Mouse (Mus musculus): ENCODE measurements around the gene Exph5.

Gene Exph5

GRCm38 (mm10) chr9:53320894-53321650 lies 19.6 kb downstream of the Exph5 start:
- no peak for DNase-seq (ENCODE audit: inconsistent age in 2 of 2, low spot score in 1 of 2)

GRCm38 (mm10) chr9:53321683-53322082 lies 20.2 kb downstream of the Exph5 start:
- DNase-seq (ENCODE audit: inconsistent age in 2 of 2, low spot score in 1 of 2) = no peak

- DNase-seq (ENCODE audit: inconsistent age in 2 of 2, low spot score in 1 of 2) = peak in 1 of 2 experiments; percentile 59
Observed at GRCm38 (mm10) chr9:53323419-53324251, 22.2 kb downstream of the Exph5 start.

- no peak for DNase-seq (ENCODE audit: inconsistent age in 2 of 2, low spot score in 1 of 2)
Observed at GRCm38 (mm10) chr9:53325363-53326090, 24.1 kb downstream of the Exph5 start.

GRCm38 (mm10) chr9:53328203-53328602 lies 26.7 kb downstream of the Exph5 start:
- no peak for DNase-seq (ENCODE audit: inconsistent age in 2 of 2, low spot score in 1 of 2)

- no peak for DNase-seq (ENCODE audit: inconsistent age in 2 of 2, low spot score in 1 of 2)
Observed at GRCm38 (mm10) chr9:53329301-53330206, 28.1 kb downstream of the Exph5 start.

- no peak for DNase-seq (ENCODE audit: inconsistent age in 2 of 2, low spot score in 1 of 2)
Observed at GRCm38 (mm10) chr9:53330247-53330646, 28.8 kb downstream of the Exph5 start.

GRCm38 (mm10) chr9:53333436-53333835 lies 32.0 kb downstream of the Exph5 start:
- no peak for DNase-seq (ENCODE audit: inconsistent age in 2 of 2, low spot score in 1 of 2)

- no peak for DNase-seq (ENCODE audit: inconsistent age in 2 of 2, low spot score in 1 of 2)
Observed at GRCm38 (mm10) chr9:53335131-53335530, 33.7 kb downstream of the Exph5 start.

GRCm38 (mm10) chr9:53339603-53340002 lies 38.1 kb downstream of the Exph5 start:
- no peak for DNase-seq (ENCODE audit: inconsistent age in 2 of 2, low spot score in 1 of 2)

- DNase-seq (ENCODE audit: inconsistent age in 2 of 2, low spot score in 1 of 2) = no peak
Observed at GRCm38 (mm10) chr9:53340328-53340916, 39.0 kb downstream of the Exph5 start.

GRCm38 (mm10) chr9:53340969-53341368 lies 39.5 kb downstream of the Exph5 start:
- DNase-seq (ENCODE audit: inconsistent age in 2 of 2, low spot score in 1 of 2) = peak; percentile 8 to 57

- no peak for DNase-seq (ENCODE audit: inconsistent age in 2 of 2, low spot score in 1 of 2)
Observed at GRCm38 (mm10) chr9:53341981-53342380, 40.5 kb downstream of the Exph5 start.

- DNase-seq (ENCODE audit: inconsistent age in 2 of 2, low spot score in 1 of 2) = no peak
Observed at GRCm38 (mm10) chr9:53344646-53345432, 43.4 kb downstream of the Exph5 start.

- no peak for DNase-seq (ENCODE audit: inconsistent age in 2 of 2, low spot score in 1 of 2)
Observed at GRCm38 (mm10) chr9:53345728-53346127, 44.3 kb downstream of the Exph5 start.

GRCm38 (mm10) chr9:53346402-53346801 lies 44.9 kb downstream of the Exph5 start:
- peak in 1 of 2 experiments; percentile 51 for DNase-seq (ENCODE audit: inconsistent age in 2 of 2, low spot score in 1 of 2)

GRCm38 (mm10) chr9:53349211-53349610 lies 47.7 kb downstream of the Exph5 start:
- no peak for DNase-seq (ENCODE audit: inconsistent age in 2 of 2, low spot score in 1 of 2)

- no peak for DNase-seq (ENCODE audit: inconsistent age in 2 of 2, low spot score in 1 of 2)
Observed at GRCm38 (mm10) chr9:53350331-53350730, 48.9 kb downstream of the Exph5 start.

- no peak for DNase-seq (ENCODE audit: inconsistent age in 2 of 2, low spot score in 1 of 2)
Observed at GRCm38 (mm10) chr9:53351899-53352298, 50.4 kb downstream of the Exph5 start.

Data from adrenal gland, adult (tissue).